Mouse (Mus musculus) MEL (cell line): ENCODE data around the gene Rbfox2. TPM values are rescaled to one million over a fixed set of nuclear protein-coding genes. Genes with fewer than 3 reads are reported as not detected.

Experiments
- DNase-seq: peaks from one replicate; pipeline ENCODE4 v3.0.0; 2011; ENCODE audit warnings: low read depth, low spot score
- H3K27ac ChIP-seq: 2 replicates; pipeline ENCODE4 v1.5.1; 2012; ENCODE audit warnings: low read depth, mild to moderate bottlenecking, control low read depth, low read length, moderate library complexity; ENCODE audit not compliant: control insufficient read depth
- H3K27me3 ChIP-seq, 2 experiments: fragments of 150-350 bp in 1 of 2; sonication (generic) in 1 of 2; 2 replicates each; pipeline ENCODE4 v1.6.1; 2012; ENCODE audit warnings: low read length in 2 of 2, mild to moderate bottlenecking in 2 of 2, improper control_type of control experiment in 1 of 2, moderate library complexity in 1 of 2; ENCODE audit not compliant: insufficient read depth in 2 of 2, control insufficient read depth in 1 of 2
- H3K36me3 ChIP-seq, 2 experiments: 2 replicates each; pipeline ENCODE4 v1.6.1; 2012 to 2014; ENCODE audit warnings: low read length in 2 of 2, improper control_type of control experiment in 1 of 2, inconsistent platforms in 1 of 2, mild to moderate bottlenecking in 1 of 2; ENCODE audit not compliant: insufficient read depth in 2 of 2, control insufficient read depth in 1 of 2
- H3K4me1 ChIP-seq, 2 experiments: fragments of 150-350 bp in 1 of 2; sonication (generic) in 1 of 2; 2 replicates each; pipeline ENCODE4 v1.6.1; 2012; ENCODE audit warnings: low read length in 2 of 2, improper control_type of control experiment in 1 of 2, mild to moderate bottlenecking in 1 of 2; ENCODE audit not compliant: insufficient read depth in 2 of 2, control insufficient read depth in 1 of 2
- H3K4me3 ChIP-seq, 2 experiments: fragments of 150-350 bp in 1 of 2; sonication (generic) in 1 of 2; 2 replicates each; pipeline ENCODE4 v1.5.1; 2012; ENCODE audit warnings: low read depth in 2 of 2, low read length in 2 of 2, mild to moderate bottlenecking in 2 of 2, moderate library complexity in 2 of 2, control low read depth in 1 of 2, improper control_type of control experiment in 1 of 2; ENCODE audit not compliant: control insufficient read depth in 1 of 2, insufficient read depth in 1 of 2
- H3K79me2 ChIP-seq: 2 replicates; pipeline ENCODE4 v1.6.1; 2012; ENCODE audit warnings: mild to moderate bottlenecking, low read length, moderate library complexity; ENCODE audit not compliant: control insufficient read depth, poor library complexity, insufficient read depth
- H3K9ac ChIP-seq: 2 replicates; pipeline ENCODE4 v1.6.1; 2012; ENCODE audit warnings: low read depth, mild to moderate bottlenecking, control low read depth, low read length, moderate library complexity; ENCODE audit not compliant: control insufficient read depth, poor library complexity, severe bottlenecking
- H3K9me3 ChIP-seq: fragments of 150-350 bp; sonication (generic); replicated peaks from 2 replicates; pipeline ENCODE4 v1.6.1; 2012; ENCODE audit warnings: mild to moderate bottlenecking, low read length, improper control_type of control experiment, moderate library complexity; ENCODE audit not compliant: insufficient read depth
- BHLHE40 ChIP-seq: IDR thresholded peaks from 2 replicates; pipeline ENCODE4 v1.6.1; 2012; ENCODE audit warnings: low read depth, mild to moderate bottlenecking, inconsistent platforms, low read length, improper control_type of control experiment, borderline replicate concordance
- CHD1 ChIP-seq: IDR thresholded peaks from 2 replicates; pipeline ENCODE4 v1.6.1; 2012; ENCODE audit warnings: low read depth, mild to moderate bottlenecking, inconsistent platforms, low read length, improper control_type of control experiment
- CTCF ChIP-seq, 3 experiments: IDR thresholded peaks in 2 of 3; conservative IDR thresholded peaks in 1 of 3; 2 replicates each; pipeline ENCODE4 v1.5.1; 2011 to 2012; ENCODE audit warnings: low read length in 3 of 3, low read depth in 2 of 3, mild to moderate bottlenecking in 2 of 3, improper control_type of control experiment in 1 of 3, inconsistent platforms in 1 of 3, mixed read lengths in 1 of 3, moderate library complexity in 1 of 3; ENCODE audit not compliant: control insufficient read depth in 1 of 3, insufficient read depth in 1 of 3, poor library complexity in 1 of 3, severe bottlenecking in 1 of 3
- E2F4 ChIP-seq: IDR thresholded peaks from 2 replicates; pipeline ENCODE4 v1.6.1; 2011; ENCODE audit warnings: low read depth, low read length, improper control_type of control experiment, borderline replicate concordance
- EP300 ChIP-seq, 2 experiments: IDR thresholded peaks; 2 replicates each; pipeline ENCODE4 v1.6.1; 2011; ENCODE audit warnings: improper control_type of control experiment in 2 of 2, low read length in 2 of 2, low read depth in 1 of 2, mild to moderate bottlenecking in 1 of 2
- GABPA ChIP-seq: IDR thresholded peaks from 2 replicates; pipeline ENCODE4 v1.6.1; 2012; ENCODE audit warnings: low read depth, mild to moderate bottlenecking, inconsistent platforms, low read length, improper control_type of control experiment, moderate library complexity
- GATA1 ChIP-seq: IDR thresholded peaks from 2 replicates; pipeline ENCODE4 v1.6.1; 2011; ENCODE audit warnings: low read depth, low read length, improper control_type of control experiment
- JUND ChIP-seq: IDR thresholded peaks from 2 replicates; pipeline ENCODE4 v1.6.1; 2011; ENCODE audit warnings: low read depth, mild to moderate bottlenecking, improper control_type of control experiment, low read length
- KAT2A ChIP-seq: conservative IDR thresholded peaks from 2 replicates; pipeline ENCODE4 v1.6.1; 2012; ENCODE audit warnings: low read depth, low read length, improper control_type of control experiment, inconsistent platforms
- MAZ ChIP-seq: IDR thresholded peaks from 2 replicates; pipeline ENCODE4 v1.6.1; 2012; ENCODE audit warnings: low read depth, mild to moderate bottlenecking, inconsistent platforms, low read length, improper control_type of control experiment
- MEF2A ChIP-seq: IDR thresholded peaks from 2 replicates; pipeline ENCODE4 v1.6.1; 2014; ENCODE audit warnings: low read depth, mild to moderate bottlenecking, inconsistent platforms, low read length, improper control_type of control experiment; ENCODE audit not compliant: poor library complexity, insufficient replicate concordance, severe bottlenecking; ENCODE audit errors: extremely low read depth
- MXI1 ChIP-seq: IDR thresholded peaks from 2 replicates; pipeline ENCODE4 v1.6.1; 2011; ENCODE audit warnings: mild to moderate bottlenecking, low read depth, low read length, improper control_type of control experiment
- NRF1 ChIP-seq: IDR thresholded peaks from 2 replicates; pipeline ENCODE4 v1.6.1; 2014; ENCODE audit warnings: low read depth, mild to moderate bottlenecking, inconsistent platforms, low read length, improper control_type of control experiment, moderate library complexity; ENCODE audit not compliant: poor library complexity, insufficient read depth, severe bottlenecking
- POLR2A ChIP-seq, 2 experiments: IDR thresholded peaks; 2 replicates each; pipeline ENCODE4 v1.6.1; 2011 to 2012; ENCODE audit warnings: low read length in 2 of 2, mild to moderate bottlenecking in 2 of 2, control low read depth in 1 of 2, improper control_type of control experiment in 1 of 2, low read depth in 1 of 2, moderate library complexity in 1 of 2; ENCODE audit not compliant: control insufficient read depth in 1 of 2, insufficient read depth in 1 of 2, poor library complexity in 1 of 2
- POLR2AphosphoS2 ChIP-seq: IDR thresholded peaks from 2 replicates; pipeline ENCODE4 v1.6.1; 2011; ENCODE audit warnings: low read length, improper control_type of control experiment
- POLR2AphosphoS5 ChIP-seq: IDR thresholded peaks from 2 replicates; pipeline ENCODE4 v1.6.1; 2012; ENCODE audit warnings: low read depth, borderline replicate concordance, mild to moderate bottlenecking, inconsistent platforms, low read length, moderate library complexity, mixed read lengths
- RCOR1 ChIP-seq: IDR thresholded peaks from 2 replicates; pipeline ENCODE4 v1.6.1; 2012; ENCODE audit warnings: low read depth, mild to moderate bottlenecking, inconsistent platforms, low read length, improper control_type of control experiment
- SIN3A ChIP-seq: IDR thresholded peaks from 2 replicates; pipeline ENCODE4 v1.6.1; 2012; ENCODE audit warnings: low read length, improper control_type of control experiment, inconsistent platforms
- SMC3 ChIP-seq: IDR thresholded peaks from 2 replicates; pipeline ENCODE4 v1.6.1; 2011; ENCODE audit warnings: low read depth, low read length, improper control_type of control experiment
- TAL1 ChIP-seq: IDR thresholded peaks from 2 replicates; pipeline ENCODE4 v1.6.1; 2012; ENCODE audit warnings: mild to moderate bottlenecking, inconsistent platforms, low read length, moderate library complexity, mixed read lengths
- TBP ChIP-seq: IDR thresholded peaks from 2 replicates; pipeline ENCODE4 v1.8.0; 2011; ENCODE audit warnings: low read depth, low read length, improper control_type of control experiment
- TCF12 ChIP-seq: IDR thresholded peaks from 2 replicates; pipeline ENCODE4 v1.6.1; 2014; ENCODE audit warnings: low read depth, mild to moderate bottlenecking, inconsistent platforms, low read length, improper control_type of control experiment, moderate library complexity
- UBTF ChIP-seq: IDR thresholded peaks from 2 replicates; pipeline ENCODE4 v1.6.1; 2012; ENCODE audit warnings: low read depth, mild to moderate bottlenecking, inconsistent platforms, low read length, improper control_type of control experiment, moderate library complexity, borderline replicate concordance; ENCODE audit not compliant: insufficient read depth
- ZMIZ1 ChIP-seq: IDR thresholded peaks from 2 replicates; pipeline ENCODE4 v1.6.1; 2012; ENCODE audit warnings: low read depth, mild to moderate bottlenecking, inconsistent platforms, low read length, improper control_type of control experiment, moderate library complexity
- ZNF384 ChIP-seq: IDR thresholded peaks from 2 replicates; pipeline ENCODE4 v1.6.1; 2012; ENCODE audit warnings: low read depth, mild to moderate bottlenecking, inconsistent platforms, low read length, improper control_type of control experiment
- polyA plus RNA-seq, 2 experiments: library from polyadenylated mRNA; stranded (reverse) in 1 of 2; unstranded in 1 of 2; fragments of >175 nt in 1 of 2; fragments of >200 nt in 1 of 2; gene quantifications; 2 replicates each; pipeline versions ENCODE4 v1.2.1 to v1.2.4; 2012; ENCODE audit warnings: low replicate concordance in 2 of 2, low read depth in 1 of 2; ENCODE audit not compliant: insufficient read length in 2 of 2, insufficient read depth in 1 of 2, missing spikeins in 1 of 2
- total RNA-seq: library from RNA; depleted of rRNA; stranded (reverse); fragments of 300-350 nt; gene quantifications from 2 replicates; pipeline ENCODE4 v1.2.3, GENCODE M21; 2012

Gene Rbfox2
- total and polyA plus RNA-seq, 3 experiments = 3.4 to 6.0 TPM; not detected in 1

DNA sequence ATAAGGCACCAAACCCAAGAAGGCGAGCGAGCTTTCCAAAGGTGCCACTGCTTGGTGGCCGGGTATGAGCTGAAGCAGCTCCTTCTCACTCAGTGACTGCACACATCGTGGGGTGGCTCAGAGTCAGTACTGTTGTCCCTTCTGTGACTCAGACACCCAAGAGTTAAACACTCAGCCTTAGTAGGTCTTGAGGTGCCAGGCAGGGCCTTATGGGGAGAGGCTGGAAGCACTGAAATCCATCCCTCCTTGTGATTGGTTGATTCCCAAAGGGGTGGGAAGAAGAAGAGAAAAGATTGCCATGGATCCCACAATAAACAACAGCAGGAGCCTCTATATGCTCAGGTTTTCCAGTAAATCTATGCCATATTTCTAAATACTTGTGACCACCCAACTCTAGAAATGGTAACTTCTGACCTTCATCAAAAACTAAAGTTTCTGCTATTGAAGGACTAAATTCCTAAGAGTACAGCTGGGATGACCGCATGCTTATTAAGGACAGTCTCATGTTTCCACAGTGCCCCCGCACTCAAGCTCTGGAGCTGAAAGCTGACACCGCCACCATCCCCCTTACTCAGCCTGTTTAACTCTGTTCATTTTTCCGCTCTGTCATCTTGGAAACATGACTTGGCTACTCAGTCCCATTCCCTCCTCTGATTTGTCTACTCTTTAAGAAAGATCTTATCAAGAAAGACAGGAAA lies 92.2 kb downstream of the Rbfox2 start:
- no peaks in the 10 kb centered on the region for H3K9me3 ChIP-seq
- H3K4me3 ChIP-seq = no peak overlapping the region
- no peak for TF ChIP-seq BHLHE40
- no peak for TF ChIP-seq CHD1
- TF ChIP-seq ZNF384 = no peak
- no peak for TF ChIP-seq POLR2A (IDR thresholded peaks at IDR 0.05; ENCODE audit: control insufficient read depth in 1 of 2, insufficient read depth in 1 of 2, low read depth in 1 of 2, low read length in 2 of 2, poor library complexity in 1 of 2)
- no peak for TF ChIP-seq POLR2AphosphoS5
- TF ChIP-seq MEF2A = no peak
- TF ChIP-seq TBP = no peak
- no peak for TF ChIP-seq SMC3
- TF ChIP-seq RCOR1 = no peak
- no peak for TF ChIP-seq MXI1
- no peak for TF ChIP-seq POLR2AphosphoS2
- no peak for TF ChIP-seq GATA1
- TF ChIP-seq SIN3A = no peak
- no peak for TF ChIP-seq TCF12
- no peak for TF ChIP-seq GABPA
- no peak for TF ChIP-seq E2F4
- TF ChIP-seq NRF1 = no peak
- TF ChIP-seq ZMIZ1 = no peak
- TF ChIP-seq MAZ = no peak
- TF ChIP-seq TAL1 = no peak
- H3K36me3 ChIP-seq = peaks cover 0 to 16% of the 10 kb centered on the region in 2 experiments; a peak in 2 of 4 replicates
- no peak for DNase-seq
- no peaks in the 10 kb centered on the region for H3K27me3 ChIP-seq
- peaks cover 0 to 7% of the 10 kb centered on the region in 2 experiments for H3K4me1 ChIP-seq
- H3K27ac ChIP-seq = no peak overlapping the region
- H3K79me2 ChIP-seq = no peaks in the 10 kb centered on the region
- H3K9ac ChIP-seq = no peak overlapping the region

DNA sequence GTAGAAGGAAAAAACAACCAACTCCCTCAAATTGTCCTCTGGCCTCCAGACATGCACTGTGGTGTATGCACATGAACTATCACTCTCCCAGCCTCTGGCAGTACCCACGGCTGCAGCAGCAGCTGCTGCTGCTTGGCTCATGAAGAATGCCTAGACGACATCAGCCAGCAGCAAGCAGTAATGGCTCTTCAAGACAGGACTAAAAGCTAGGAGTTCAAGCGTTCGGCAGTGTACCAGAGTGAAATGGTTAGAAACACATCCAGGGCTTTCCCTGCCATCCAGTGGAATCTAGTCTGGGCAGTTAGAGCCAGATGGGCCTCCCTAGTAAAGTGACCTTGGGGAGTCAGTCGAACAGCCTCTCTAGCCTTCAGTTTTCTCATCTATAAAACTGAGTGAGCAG lies 93.0 kb downstream of the Rbfox2 start:
- Histone ChIP-seq H3K4me1 (peaks cover 0 to 5% of the 10 kb centered on the region in 2 experiments), H3K4me3 (no peak overlapping the region), H3K27ac (no peak overlapping the region), H3K9ac (no peak overlapping the region), H3K79me2 (no peaks in the 10 kb centered on the region), H3K27me3 (no peaks in the 10 kb centered on the region), H3K36me3 (peaks cover 0 to 15% of the 10 kb centered on the region in 2 experiments; a peak in 2 of 4 replicates), H3K9me3 (no peaks in the 10 kb centered on the region)
- TF ChIP-seq KAT2A (no peak), EP300 (IDR thresholded peaks at IDR 0.05; ENCODE audit: low read depth in 1 of 2, low read length in 2 of 2) (no peak), UBTF (no peak), TCF12 (no peak), CTCF (IDR thresholded peaks at IDR 0.05 in 2 of 3, conservative IDR thresholded peaks at IDR 0.05 in 1 of 3; ENCODE audit: control insufficient read depth in 1 of 3, insufficient read depth in 1 of 3, low read depth in 2 of 3, low read length in 3 of 3, poor library complexity in 1 of 3, severe bottlenecking in 1 of 3) (no peak), ZMIZ1 (no peak), MXI1 (no peak), JUND (no peak)
- DNase-seq = no peak
